Mouse (Mus musculus) urinary bladder, postnatal 10 days (tissue): ENCODE data around the gene Igfbp3.

Experiments
- DNase-seq: peaks from one replicate; pipeline ENCODE4 v3.0.0; 2022; ENCODE audit warnings: low spot score

Igfbp3 gene

GRCm38 (mm10) chr11:7161502-7162174 is 52.1 kb downstream of the Igfbp3 start:
- no peak for DNase-seq

DNA sequence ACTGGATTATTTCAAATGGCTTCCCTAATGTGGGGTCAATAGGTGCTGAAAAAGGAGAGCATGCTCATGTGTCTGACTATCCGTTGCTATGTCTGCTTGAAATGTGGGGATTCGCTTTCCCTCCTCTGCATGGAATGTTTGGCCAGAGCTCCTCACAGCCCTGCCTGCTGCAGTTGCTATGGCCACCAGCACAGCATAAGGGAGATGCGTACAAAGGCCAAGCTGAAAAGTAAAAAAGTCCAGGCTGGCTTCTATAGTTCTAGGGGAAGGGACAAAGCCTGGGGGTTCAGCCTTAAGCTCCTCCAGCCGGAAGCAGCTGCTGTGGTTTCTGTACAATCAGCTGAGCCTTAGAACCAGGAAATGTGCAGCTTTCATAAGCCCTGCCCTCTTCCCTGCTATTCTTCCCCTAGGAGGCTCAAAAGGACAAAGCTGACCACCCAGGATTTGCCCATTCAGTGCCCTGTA is 53.1 kb downstream of the Igfbp3 start:
- DNase-seq = no peak

DNA sequence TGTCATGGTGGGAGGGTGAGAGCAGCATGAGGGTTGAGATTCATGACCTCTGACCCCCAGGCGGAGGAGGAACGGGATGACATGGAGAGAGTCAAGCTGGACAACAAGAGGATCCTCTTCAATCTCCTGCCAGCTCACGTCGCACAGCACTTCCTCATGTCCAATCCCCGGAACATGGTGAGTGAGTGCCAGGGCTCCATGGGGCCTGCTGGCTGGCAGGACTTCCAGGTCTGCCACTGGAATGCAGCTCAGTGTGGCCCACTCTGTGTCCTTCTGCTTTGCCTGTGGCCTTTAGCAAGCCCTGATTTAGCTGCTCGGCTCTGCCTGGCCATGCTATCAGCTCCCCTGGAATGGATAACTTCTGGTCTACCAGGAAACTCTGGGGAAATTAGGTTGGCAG is 53.6 kb downstream of the Igfbp3 start:
- no peak for DNase-seq

GRCm38 (mm10) chr11:7158196-7158595 is 55.5 kb downstream of the Igfbp3 start:
- DNase-seq = no peak

- no peak for DNase-seq
Measured at GRCm38 (mm10) chr11:7156427-7156826, 57.3 kb downstream of the Igfbp3 start.
